In genomic region chr13:41386581-41386980, GRCm38 (mm10) we compare ENCODE assay signal across 11 mouse cellular contexts.
DNase-seq lines count a peak whose midpoint lies in the region; TF ChIP-seq lines count a peak whose summit lies in the region.
"Had no signal": no experiment of that assay in that cellular context is flagged by ENCODE, and none has a peak within 500 bp of the region (broad histone marks: within the 10 kb centered on the region; RNA-seq: fewer than 3 reads in every experiment).

No protein-coding gene starts in this region.

- no peaks in the 10 kb centered on the region for H3K36me3 ChIP-seq in myocyte (ENCODE audit: control insufficient read depth, insufficient read depth)
- H3K36me3 ChIP-seq: liver, embryonic 15.5 days had no signal

- no peak for TF ChIP-seq POLR2A in cerebellum, adult 2 months (IDR thresholded peaks at IDR 0.05; ENCODE audit: borderline replicate concordance, insufficient read depth, low read length)
- no peak for TF ChIP-seq POLR2A in myocyte (IDR thresholded peaks at IDR 0.05; ENCODE audit: insufficient read length, low read depth)

- no peaks in the 10 kb centered on the region for H3K4me1 ChIP-seq in cerebellum, adult 2 months (ENCODE audit: control insufficient read depth, insufficient read depth, low read length)
- H3K4me1 ChIP-seq: liver, embryonic 15.5 days had no signal

- no peak overlapping the region for H3K4me3 ChIP-seq in cerebellum, adult 2 months (replicated peaks; ENCODE audit: insufficient read depth, low read depth, low read length)
- no peak overlapping the region for H3K4me3 ChIP-seq in myocyte
- H3K4me3 ChIP-seq: liver, embryonic 15.5 days had no signal

- 26% methylated on average over 4 of the region's 4 CpGs for WGBS in cerebellum, adult 2 months

- peak overlapping the region; percentile 1 for H3K4me2 ChIP-seq in myocyte (ENCODE audit: low read depth)
- H3K4me2 ChIP-seq: liver, embryonic 15.5 days had no signal

- no peak overlapping the region for H3K27ac ChIP-seq in cerebellum, adult 2 months (ENCODE audit: insufficient read depth, low read length)
- H3K27ac ChIP-seq: liver, embryonic 15.5 days; stomach, postnatal 0 days had no signal

- no peaks in the 10 kb centered on the region for H3K27me3 ChIP-seq in cerebellum, adult 2 months (ENCODE audit: control insufficient read depth, insufficient read depth, low read length)
- H3K27me3 ChIP-seq in myocyte (ENCODE audit: control insufficient read depth, insufficient read depth, insufficient read length): no peaks in the 10 kb centered on the region
- H3K27me3 ChIP-seq: liver, embryonic 15.5 days had no signal

- TF ChIP-seq CTCF in cerebellum, adult 2 months (IDR thresholded peaks at IDR 0.05; ENCODE audit: borderline replicate concordance, insufficient read depth, low read depth, low read length): no peak

- H3ac ChIP-seq in myocyte (ENCODE audit: control insufficient read depth, insufficient read length): no peak overlapping the region

- no peaks in the 10 kb centered on the region for H3K79me2 ChIP-seq in myocyte (ENCODE audit: control insufficient read depth, insufficient read depth)

- peak; percentile 10 to 19 for DNase-seq in cerebellum, postnatal 10 days
- DNase-seq in cerebellum, adult 2 months: no peak
- DNase-seq in ovary, adult 18-20 months (ENCODE audit: low spot score): peak; percentile 26
- DNase-seq in ovary, postnatal 36 days (ENCODE audit: low spot score): no peak
- peak; percentile 69 for DNase-seq in gastrocnemius, postnatal 25 days
- no peak for DNase-seq in spleen, postnatal 10 days (ENCODE audit: low spot score in 2 of 2)
- DNase-seq in testis, postnatal 10 days (ENCODE audit: low spot score): no peak
- DNase-seq: layer of hippocampus, adult 9-11 months had no signal

TF ChIP-seq in myocyte, 11 proteins besides CTCF, POLR2A, EP300 and RAD21:
- TF ChIP-seq POLR2AphosphoS2 (IDR thresholded peaks at IDR 0.05; ENCODE audit: insufficient read length, low read depth) (no peak), SRF (IDR thresholded peaks at IDR 0.05; ENCODE audit: control insufficient read depth, insufficient read length, low read depth) (no peak), REST (IDR thresholded peaks at IDR 0.05; ENCODE audit: insufficient read depth, insufficient read length) (no peak), MAX (IDR thresholded peaks at IDR 0.05; ENCODE audit: low read depth) (no peak), MYOG (IDR thresholded peaks at IDR 0.05; ENCODE audit: control insufficient read depth in 1 of 3, insufficient read depth in 1 of 3, insufficient read length in 2 of 3, low read depth in 2 of 3) (no peak), E2F4 (IDR thresholded peaks at IDR 0.05; ENCODE audit: insufficient read depth) (no peak), CEBPB (IDR thresholded peaks at IDR 0.05; ENCODE audit: insufficient read depth, poor library complexity, severe bottlenecking) (no peak), TCF12 (IDR thresholded peaks at IDR 0.05; ENCODE audit: insufficient read depth, poor library complexity, severe bottlenecking) (no peak), TCF3 (IDR thresholded peaks at IDR 0.05; ENCODE audit: insufficient read length, low read depth) (no peak)

Comparison
In these comparisons a context has a peak if more than half of its experiments do, and no peak if none do; other contexts are left out.
1. DNase-seq: peak in cerebellum, postnatal 10 days (2 of 2), ovary, adult 18-20 months (single experiment) and gastrocnemius, postnatal 25 days (single experiment); none in cerebellum, adult 2 months (0 of 2), ovary, postnatal 36 days (single experiment), spleen, postnatal 10 days (0 of 2) and testis, postnatal 10 days (single experiment).